Mouse (Mus musculus): Measurements from ENCODE around the gene Fam136a.
"Not testable (repeated sequence)": the region's sequence is repeated elsewhere in the genome, so short reads cannot be mapped to it uniquely, and the experiment has no call there.

Fam136a gene

GRCm38 (mm10) chr6:86366853-86367249 is 1.4 kb downstream of the Fam136a start:
- DNase-seq (ENCODE audit: low spot score in 2 of 2) = no peak

- no peak for DNase-seq (ENCODE audit: low spot score in 2 of 2)
Measured at GRCm38 (mm10) chr6:86368479-86368878, 3.0 kb downstream of the Fam136a start.

DNA sequence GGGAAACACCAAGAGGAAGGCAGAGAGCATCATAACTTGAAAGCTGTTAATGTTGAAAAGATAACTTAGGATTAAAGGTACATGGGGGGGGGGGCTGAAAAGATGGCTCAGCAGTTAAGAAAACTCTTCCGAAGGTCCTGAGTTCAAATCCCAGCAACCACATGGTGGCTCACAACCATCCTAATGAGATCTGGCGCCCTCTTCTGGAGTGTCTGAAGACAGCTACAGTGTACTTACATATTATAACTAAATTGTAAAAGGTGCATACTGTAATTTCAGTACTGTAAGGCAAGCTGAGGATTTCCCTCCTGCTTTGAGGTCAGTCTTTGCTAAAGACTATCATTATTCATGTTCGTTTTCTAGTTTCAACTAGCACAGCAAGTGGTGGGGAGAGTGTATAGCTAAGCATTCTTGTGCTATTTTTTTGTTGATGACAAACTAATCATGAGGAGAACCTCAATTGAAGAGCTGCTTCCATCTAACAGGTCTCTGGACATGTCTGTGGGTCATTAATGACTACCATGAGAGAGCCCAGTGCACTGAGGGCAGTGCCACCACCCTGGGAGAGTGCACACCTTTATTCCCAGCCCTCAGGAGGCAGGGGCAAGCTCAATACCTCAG is 4.8 kb downstream of the Fam136a start:
- DNase-seq (ENCODE audit: low spot score in 2 of 2) = peak in 1 of 2 experiments; percentile 46

DNA sequence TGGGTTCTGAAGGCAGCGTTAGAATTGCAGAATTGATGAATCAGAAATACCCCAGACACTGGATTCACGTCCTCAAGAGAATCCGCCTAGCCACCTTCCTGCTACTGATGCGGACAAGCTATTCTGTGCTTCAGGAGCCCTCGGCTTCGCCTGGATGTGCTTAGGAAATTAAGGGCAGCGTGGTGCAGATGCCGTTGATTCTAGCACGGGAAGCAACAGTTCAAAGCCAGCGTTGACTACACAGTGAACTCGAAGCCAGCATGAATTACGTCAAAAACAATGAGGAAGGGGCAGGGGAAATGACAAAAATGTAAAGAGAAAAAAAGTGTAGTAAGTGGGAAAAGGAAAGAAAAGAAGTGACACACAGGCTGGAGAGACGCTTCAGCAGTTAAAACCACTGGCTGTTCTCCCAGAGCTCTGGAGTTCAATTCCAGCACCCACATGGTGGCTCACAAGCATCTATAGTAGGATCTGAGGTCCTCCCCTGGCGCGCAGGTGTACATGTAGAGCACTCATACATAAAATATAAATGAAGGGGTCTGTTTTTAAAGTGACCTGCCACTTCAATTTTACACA is 5.4 kb downstream of the Fam136a start, which contains the start of gene Snrpg:
Gene Snrpg, plus strand, starts transcription at position 541 of the 576 bp plus-strand sequence.
- no peak for DNase-seq (ENCODE audit: low spot score in 2 of 2)

GRCm38 (mm10) chr6:86371340-86371911 is 6.0 kb downstream of the Fam136a start:
- peak; percentile 94 for DNase-seq (ENCODE audit: low spot score in 2 of 2)

DNA sequence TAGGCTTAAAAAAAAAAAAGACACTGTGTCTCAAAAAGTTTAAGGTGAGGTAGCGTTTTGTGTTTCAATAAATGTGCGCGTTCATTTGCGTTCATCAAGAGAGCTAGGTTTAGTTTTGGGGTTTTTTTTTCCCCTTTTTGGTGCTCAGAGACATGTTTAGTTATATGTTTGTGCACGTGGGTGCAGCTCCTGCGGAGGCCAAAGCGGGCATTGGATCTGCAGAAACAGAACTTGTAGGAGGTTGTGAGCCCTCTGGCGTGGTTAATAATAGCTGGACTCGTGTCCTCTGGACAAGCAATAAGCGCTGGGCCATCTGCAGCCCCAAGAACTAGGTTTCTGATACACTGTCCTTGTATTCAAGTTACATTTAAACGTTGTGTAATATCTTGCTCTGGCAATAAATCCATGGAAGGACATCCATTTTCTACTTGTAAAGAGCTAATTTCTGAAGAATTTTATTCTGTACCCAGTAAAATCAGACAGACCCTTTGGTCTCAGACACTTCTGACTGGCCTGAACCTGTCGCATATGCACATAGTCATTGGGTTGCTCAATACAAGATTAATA is 6.6 kb downstream of the Fam136a start:
- no peak for DNase-seq (ENCODE audit: low spot score in 2 of 2)

GRCm38 (mm10) chr6:86373556-86373955 is 8.1 kb downstream of the Fam136a start:
- DNase-seq (ENCODE audit: low spot score in 2 of 2) = no peak

GRCm38 (mm10) chr6:86378341-86378740 is 12.9 kb downstream of the Fam136a start:
- no peak for DNase-seq (ENCODE audit: low spot score in 2 of 2)

- DNase-seq (ENCODE audit: low spot score in 2 of 2) = not testable (repeated sequence)
Measured at GRCm38 (mm10) chr6:86380112-86380511, 14.7 kb downstream of the Fam136a start.

DNA sequence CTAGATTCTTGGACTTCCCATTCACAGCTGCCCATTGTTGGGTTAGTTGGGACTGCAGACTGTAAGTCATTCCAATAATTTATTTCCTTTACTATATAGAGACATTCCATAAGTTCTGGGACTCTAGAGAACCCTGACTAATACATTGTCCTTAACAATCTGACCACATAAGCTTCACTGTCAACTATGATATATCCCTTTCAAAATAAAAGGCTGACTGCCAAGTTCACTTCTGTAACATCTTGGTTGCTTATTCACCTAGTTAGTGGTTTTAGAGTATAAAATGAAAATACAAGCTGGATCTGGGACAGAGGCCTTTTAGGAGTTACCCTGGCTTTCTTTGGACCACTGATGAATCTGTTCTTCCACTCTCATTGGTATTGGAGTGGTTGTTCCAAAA is 17.1 kb downstream of the Fam136a start:
- DNase-seq (ENCODE audit: low spot score in 2 of 2) = no peak

DNA sequence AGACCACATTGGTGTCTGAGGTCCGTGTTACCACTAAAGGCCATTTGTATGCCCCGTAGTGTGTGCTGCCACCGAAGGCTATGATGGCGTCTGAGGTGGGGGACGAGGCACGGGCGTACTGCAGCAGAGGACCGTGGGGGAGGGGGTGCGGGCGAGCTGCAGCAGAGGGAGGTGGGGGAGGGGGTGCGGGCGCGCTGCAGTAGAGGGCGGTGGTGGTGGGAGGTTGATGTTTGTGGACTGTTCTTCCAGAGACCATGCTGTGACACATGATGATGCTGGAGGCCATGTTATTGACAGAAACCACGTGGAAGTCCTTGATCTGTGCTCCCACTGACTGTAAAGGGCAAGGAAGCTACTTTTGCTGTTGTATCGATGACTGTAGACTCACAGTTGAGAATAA is 17.9 kb downstream of the Fam136a start:
- no peak for DNase-seq (ENCODE audit: low spot score in 2 of 2)

DNA sequence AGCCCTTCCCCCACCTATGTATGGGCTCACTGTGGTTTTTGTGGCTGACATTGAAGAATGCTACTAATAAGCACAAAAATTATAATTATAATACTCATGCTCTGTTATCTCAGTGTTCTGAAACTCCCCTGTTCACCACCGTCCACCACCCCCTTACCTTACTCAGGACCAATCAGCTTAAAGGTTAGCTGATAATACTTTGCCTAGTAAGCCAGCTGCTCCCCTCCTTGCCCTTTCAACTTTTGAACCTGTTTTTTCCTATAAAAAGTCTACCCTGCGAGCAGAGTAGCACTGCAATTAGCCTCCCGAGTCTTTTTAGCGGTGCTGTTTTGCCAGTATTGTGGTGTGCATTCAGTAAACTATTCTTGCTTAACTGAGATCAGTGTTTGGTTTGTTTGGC is 19.2 kb downstream of the Fam136a start:
- DNase-seq (ENCODE audit: low spot score in 2 of 2) = no peak

DNA sequence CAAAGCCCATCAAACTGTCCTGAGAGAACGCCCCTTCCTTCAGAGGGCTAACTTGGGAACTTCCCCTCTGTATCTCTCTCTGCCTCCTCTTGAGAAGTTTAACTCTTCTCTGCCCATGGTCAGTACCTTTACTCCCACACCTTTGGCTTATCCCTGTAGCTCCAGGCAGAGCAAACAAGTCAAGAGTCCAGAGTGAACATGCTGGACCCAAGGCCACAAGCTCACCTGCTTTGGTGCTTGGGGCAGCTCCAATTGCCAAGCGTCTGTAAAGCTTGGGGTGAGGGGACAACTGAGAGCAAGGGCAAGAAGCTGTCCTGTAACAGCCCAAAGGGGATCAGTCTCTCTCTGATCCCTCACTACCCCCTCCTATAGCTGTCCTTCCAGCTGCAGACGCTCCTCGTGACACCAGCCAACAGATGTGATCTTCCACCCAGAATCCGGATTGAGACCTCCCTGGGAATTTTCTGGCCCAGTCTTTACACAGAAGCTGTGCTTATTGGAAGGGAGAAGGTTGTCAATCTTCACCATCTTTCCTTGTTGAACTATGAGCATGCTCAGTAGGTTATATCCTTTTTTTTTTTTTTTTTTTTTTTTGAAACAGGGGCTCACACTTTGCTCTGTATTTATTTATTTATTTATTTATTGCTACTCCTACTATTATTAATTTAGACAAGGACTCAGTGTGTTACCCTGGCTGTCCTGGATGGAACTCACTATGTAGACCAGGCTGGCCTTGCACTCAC is 20.1 kb downstream of the Fam136a start:
- no peak for DNase-seq (ENCODE audit: low spot score in 2 of 2)

GRCm38 (mm10) chr6:86387313-86387712 is 21.9 kb downstream of the Fam136a start:
- DNase-seq (ENCODE audit: low spot score in 2 of 2) = no peak

GRCm38 (mm10) chr6:86388461-86388860 is 23.0 kb downstream of the Fam136a start:
- DNase-seq (ENCODE audit: low spot score in 2 of 2) = no peak

- no peak for DNase-seq (ENCODE audit: low spot score in 2 of 2)
Measured at GRCm38 (mm10) chr6:86391326-86391725, 25.9 kb downstream of the Fam136a start.

DNA sequence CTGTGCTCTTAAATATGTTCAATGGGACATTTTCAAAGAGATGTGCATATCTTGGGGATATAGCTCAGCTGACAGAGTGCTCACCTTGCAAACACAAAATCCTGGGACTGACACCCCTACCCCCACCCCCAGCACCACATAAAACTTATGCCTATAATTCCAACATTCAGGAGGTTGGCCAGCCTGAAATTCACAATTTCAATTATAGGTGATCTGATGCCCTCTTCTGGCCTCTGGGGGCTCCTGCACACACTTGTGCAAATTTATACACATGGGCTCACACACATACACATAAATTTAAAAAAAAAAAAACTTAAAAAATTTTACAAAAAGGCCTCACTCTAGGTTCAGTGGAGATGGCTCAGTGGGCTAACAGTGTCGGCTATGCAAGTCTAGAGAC is 27.7 kb downstream of the Fam136a start:
- DNase-seq (ENCODE audit: low spot score in 2 of 2) = no peak

GRCm38 (mm10) chr6:86394078-86394720 is 28.8 kb downstream of the Fam136a start:
- no peak for DNase-seq (ENCODE audit: low spot score in 2 of 2)

GRCm38 (mm10) chr6:86395021-86395420 is 29.6 kb downstream of the Fam136a start:
- DNase-seq (ENCODE audit: low spot score in 2 of 2) = no peak

GRCm38 (mm10) chr6:86395969-86396368 is 30.5 kb downstream of the Fam136a start:
- no peak for DNase-seq (ENCODE audit: low spot score in 2 of 2)

GRCm38 (mm10) chr6:86396581-86397256 is 31.3 kb downstream of the Fam136a start, which contains the start of gene Pcyox1:
Pcyox1 (minus strand) TSS chr6:86397154.
- DNase-seq (ENCODE audit: low spot score in 2 of 2) = peak; percentile 74 to 77
